Mouse (Mus musculus) embryonic facial prominence, embryonic 11.5 days (tissue): ENCODE measurements at regions not wholly inside any gene's neighbourhood (a gene's known extent, or its start where the extent isn't known, plus 50 kb on each side); places are given as distances from the start of the nearest gene placed in this dataset.
A peak's percentile ranks its signal among the peaks of the same experiment; 100 is the strongest.

Experiments used
- ATAC-seq: fragments of 200-750 bp; cut with Nextera tagmentation; replicated peaks from 2 replicates; pipeline ENCODE4 v1.8.0; 2017; ENCODE audit warnings: low read depth; ENCODE audit not compliant: insufficient number of reproducible peaks, low FRiP score, low TSS enrichment
- DNase-seq: peaks from one replicate; pipeline ENCODE4 v3.0.0-alpha.2; 2015; ENCODE audit warnings: low spot score
- H3K27ac ChIP-seq: fragments of 300-500 bp; sonication (generic); replicated peaks from 2 replicates; pipeline ENCODE4 v1.5.1; 2014; ENCODE audit warnings: mild to moderate bottlenecking, low read depth, low read length, control low read depth
- H3K27me3 ChIP-seq: fragments of 300-500 bp; sonication (generic); 2 replicates; pipeline ENCODE4 v1.6.1; 2014; ENCODE audit warnings: mild to moderate bottlenecking, low read length, moderate library complexity, mixed read lengths; ENCODE audit not compliant: control insufficient read depth, insufficient read depth
- H3K36me3 ChIP-seq: fragments of 300-500 bp; sonication (generic); replicated peaks from 2 replicates; pipeline ENCODE4 v1.6.1; 2014; ENCODE audit warnings: low read depth, mild to moderate bottlenecking, low read length, moderate library complexity, mixed read lengths; ENCODE audit not compliant: control insufficient read depth, insufficient read depth
- H3K4me1 ChIP-seq: fragments of 300-500 bp; sonication (generic); 2 replicates; pipeline ENCODE4 v1.6.1; 2014; ENCODE audit warnings: low read length, mixed read lengths; ENCODE audit not compliant: control insufficient read depth, insufficient read depth
- H3K4me2 ChIP-seq: fragments of 300-500 bp; sonication (generic); 2 replicates; pipeline ENCODE4 v1.6.1; 2014; ENCODE audit warnings: low read depth, mild to moderate bottlenecking, control low read depth, low read length, moderate library complexity
- H3K4me3 ChIP-seq: fragments of 300-500 bp; sonication (generic); 2 replicates; pipeline ENCODE4 v1.5.1; 2014; ENCODE audit warnings: low read depth, low read length, control low read depth
- H3K9ac ChIP-seq: fragments of 300-500 bp; sonication (generic); replicated peaks from 2 replicates; pipeline ENCODE4 v1.6.1; 2014; ENCODE audit warnings: mild to moderate bottlenecking, control low read depth, low read length
- H3K9me3 ChIP-seq: fragments of 300-500 bp; sonication (generic); replicated peaks from 2 replicates; pipeline ENCODE4 v1.6.1; 2016; ENCODE audit warnings: mild to moderate bottlenecking, low read length, inconsistent platforms, mixed read lengths; ENCODE audit not compliant: control insufficient read depth
- WGBS: fragments of 180-500 bp; shearing (Covaris S2); extraction: QIAGEN DNeasy Blood & Tissue Kit; methylation state at CpG from one replicate; pipeline ENCODE4 v1.1.7; 2014; 5-methylcytosine and 5-hydroxymethylcytosine counted together

DNA sequence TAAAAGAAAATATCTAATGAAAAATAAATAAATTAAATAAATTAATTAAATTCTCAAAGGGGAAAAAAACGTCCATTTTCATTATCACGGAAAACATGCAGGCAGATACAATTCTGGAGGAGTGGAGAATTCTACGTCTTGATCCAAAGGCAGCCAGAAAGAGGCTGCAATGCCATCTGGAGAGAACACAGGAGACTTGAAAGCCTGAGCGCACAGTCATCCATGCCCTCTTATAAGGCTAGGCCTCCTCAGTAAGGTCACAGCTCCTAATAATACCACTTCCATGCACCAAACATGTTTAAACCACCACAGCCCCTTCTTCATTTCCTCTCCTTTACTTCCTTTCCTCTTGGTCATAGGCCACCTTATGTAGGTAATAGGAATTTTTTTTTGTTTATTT is 307.1 kb downstream of the Etv1 start:
- Histone ChIP-seq H3K36me3 (no peaks in the 10 kb centered on the region), H3K27ac (no peak overlapping the region), H3K9me3 (no peaks in the 10 kb centered on the region), H3K4me1 (no peaks in the 10 kb centered on the region), H3K27me3 (no peaks in the 10 kb centered on the region), H3K4me2 (no peak overlapping the region), H3K9ac (no peak overlapping the region), H3K4me3 (no peak overlapping the region)
- no peak for DNase-seq
- WGBS: 91% methylated on average over 4 of the region's 4 CpGs
- ATAC-seq: no peak

- Histone ChIP-seq H3K36me3 (no peaks in the 10 kb centered on the region), H3K4me3 (no peak overlapping the region), H3K4me2 (no peak overlapping the region), H3K9me3 (no peaks in the 10 kb centered on the region), H3K4me1 (no peaks in the 10 kb centered on the region), H3K27me3 (no peaks in the 10 kb centered on the region), H3K27ac (no peak overlapping the region), H3K9ac (no peak overlapping the region)
- ATAC-seq: no peak
- DNase-seq: peak; percentile 17
- 18% methylated on average over 5 of the region's 5 CpGs for WGBS
Observed at GRCm38 (mm10) chr12:39094638-39095230, 315.6 kb downstream of the Etv1 start.

- H3K9ac ChIP-seq: no peak overlapping the region
- no peaks in the 10 kb centered on the region for H3K4me1 ChIP-seq
- ATAC-seq (no peak), DNase-seq (no peak)
- no peak overlapping the region for H3K4me2 ChIP-seq
- H3K27me3 ChIP-seq: no peaks in the 10 kb centered on the region
- 80% methylated on average over 3 of the region's 3 CpGs for WGBS
- H3K27ac ChIP-seq: no peak overlapping the region
- no peak overlapping the region for H3K4me3 ChIP-seq
- no peaks in the 10 kb centered on the region for H3K36me3 ChIP-seq
- no peaks in the 10 kb centered on the region for H3K9me3 ChIP-seq
Observed at GRCm38 (mm10) chr12:39123391-39124095, 344.4 kb downstream of the Etv1 start.

DNA sequence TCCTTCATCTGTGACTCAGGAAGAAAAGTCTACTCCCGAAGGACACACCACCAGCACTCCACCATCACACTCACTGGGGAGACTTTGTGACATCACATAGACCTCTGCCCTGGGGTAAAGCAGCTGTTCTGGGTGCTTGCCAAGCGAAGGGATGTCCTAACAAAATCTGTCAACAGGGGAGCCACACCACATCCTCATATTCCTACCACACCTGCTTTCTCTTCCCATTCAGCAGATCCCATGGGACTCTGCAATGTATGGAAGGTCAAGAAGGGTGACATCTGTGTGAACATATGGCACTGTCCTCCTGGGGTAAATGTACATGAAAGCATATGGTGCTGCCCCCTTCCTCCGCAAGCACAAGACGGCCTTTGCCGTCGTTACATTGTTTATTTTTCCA is 375.5 kb downstream of the Etv1 start:
- Histone ChIP-seq H3K9ac (no peak overlapping the region), H3K27me3 (no peaks in the 10 kb centered on the region), H3K36me3 (no peaks in the 10 kb centered on the region), H3K27ac (no peak overlapping the region), H3K4me3 (no peak overlapping the region), H3K9me3 (no peaks in the 10 kb centered on the region), H3K4me1 (no peaks in the 10 kb centered on the region), H3K4me2 (no peak overlapping the region)
- ATAC-seq: no peak; the same call in 1 of the 2 replicates
- DNase-seq: peak; percentile 43
- 42% methylated on average over 6 of the region's 6 CpGs for WGBS

- DNase-seq (no peak), ATAC-seq (no peak)
- Histone ChIP-seq H3K9ac (no peak overlapping the region), H3K27ac (no peak overlapping the region), H3K4me3 (no peak overlapping the region), H3K4me2 (no peak overlapping the region), H3K9me3 (no peaks in the 10 kb centered on the region), H3K27me3 (no peaks in the 10 kb centered on the region), H3K4me1 (no peaks in the 10 kb centered on the region), H3K36me3 (no peaks in the 10 kb centered on the region)
- 76% methylated on average over 4 of the region's 4 CpGs for WGBS
Observed at GRCm38 (mm10) chr12:39176958-39177357, 397.8 kb downstream of the Etv1 start.

DNA sequence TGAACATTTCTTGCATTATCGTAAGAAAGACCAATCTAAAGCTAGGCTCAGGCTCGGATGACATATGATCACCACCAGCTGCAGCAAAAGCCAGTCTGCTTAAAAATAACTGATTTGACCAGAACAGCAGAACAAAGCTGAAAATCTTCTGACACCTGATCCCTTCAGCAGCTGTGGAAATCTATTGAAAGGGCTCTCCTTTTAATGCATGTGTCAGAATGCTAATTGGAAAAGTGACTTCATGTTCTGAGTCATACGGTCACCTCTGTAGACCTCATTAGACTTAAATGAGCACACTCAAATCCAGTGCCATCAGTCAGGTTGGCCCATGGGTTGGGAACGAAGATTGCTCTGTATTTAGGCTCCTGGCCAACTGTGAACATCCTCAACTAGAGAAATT is 444.9 kb downstream of the Etv1 start:
- peak; percentile 73 for ATAC-seq
- DNase-seq: peak; percentile 72

GRCm38 (mm10) chr12:39256605-39257004 is 477.4 kb downstream of the Etv1 start:
- H3K9ac ChIP-seq: no peak overlapping the region
- DNase-seq (no peak), ATAC-seq (no peak)
- no peak overlapping the region for H3K4me2 ChIP-seq
- no peak overlapping the region for H3K27ac ChIP-seq
- H3K4me3 ChIP-seq: no peak overlapping the region
- no peaks in the 10 kb centered on the region for H3K36me3 ChIP-seq
- H3K9me3 ChIP-seq: no peaks in the 10 kb centered on the region
- no peaks in the 10 kb centered on the region for H3K4me1 ChIP-seq
- H3K27me3 ChIP-seq: no peaks in the 10 kb centered on the region
- whole genome bisulfite sequencing: 76% methylated on average over 6 of the region's 6 CpGs

More for the DNA sequence above, 444.9 kb downstream of the Etv1 start:
- H3K27ac ChIP-seq: no peak overlapping the region
- no peak overlapping the region for H3K4me3 ChIP-seq
- no peak overlapping the region for H3K9ac ChIP-seq
- H3K4me1 ChIP-seq: no peaks in the 10 kb centered on the region
- no peaks in the 10 kb centered on the region for H3K9me3 ChIP-seq
- H3K36me3 ChIP-seq: no peaks in the 10 kb centered on the region
- H3K4me2 ChIP-seq: no peak overlapping the region
- 22% methylated on average over 4 of the region's 4 CpGs for WGBS
- H3K27me3 ChIP-seq: no peaks in the 10 kb centered on the region

DNA sequence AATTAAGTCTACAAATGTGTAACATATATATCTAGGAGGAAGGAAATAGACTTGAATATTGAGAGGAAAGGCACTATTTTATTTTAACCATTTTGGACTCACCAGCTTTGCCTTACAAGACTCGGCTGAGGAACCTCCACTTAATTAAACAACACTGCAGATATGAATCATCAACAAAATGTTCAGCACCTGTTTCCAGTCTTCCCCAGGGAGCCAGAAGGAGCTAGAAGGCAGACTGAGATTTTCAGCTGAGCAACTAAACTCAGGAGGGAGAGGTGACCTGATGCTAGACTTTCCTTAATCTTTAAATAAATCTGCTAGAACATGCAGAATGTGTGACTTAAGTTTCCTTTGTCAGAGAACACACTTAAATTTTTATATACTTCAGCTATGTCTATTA is 478.4 kb downstream of the Etv1 start:
- Histone ChIP-seq H3K9me3 (no peaks in the 10 kb centered on the region), H3K36me3 (no peaks in the 10 kb centered on the region), H3K9ac (no peak overlapping the region), H3K4me2 (no peak overlapping the region), H3K27me3 (no peaks in the 10 kb centered on the region), H3K4me1 (no peaks in the 10 kb centered on the region), H3K27ac (no peak overlapping the region), H3K4me3 (no peak overlapping the region)
- ATAC-seq: no peak
- no peak for DNase-seq
- 67% methylated on average over 1 of the region's 1 CpGs for WGBS
